Mouse (Mus musculus) G1E (cell line): ENCODE data around the gene Sox14. TPM values are rescaled to one million over a fixed set of nuclear protein-coding genes. Genes with fewer than 3 reads are reported as not detected.

Experiments
- ATAC-seq: 2 replicates; pipeline ENCODE4 v1.8.0; 2016; ENCODE audit warnings: mild to moderate bottlenecking; ENCODE audit not compliant: insufficient number of reproducible peaks, poor library complexity, low FRiP score, severe bottlenecking; ENCODE audit errors: extremely low read depth
- DNase-seq: peaks from one replicate; pipeline ENCODE4 v3.0.0; 2012; ENCODE audit warnings: low spot score
- H3K27me3 ChIP-seq: 2 replicates; pipeline ENCODE4 v1.6.1; 2012; ENCODE audit warnings: mild to moderate bottlenecking, low read length, inconsistent platforms; ENCODE audit not compliant: insufficient read depth
- H3K36me3 ChIP-seq: replicated peaks from 2 replicates; pipeline ENCODE3; 2012; ENCODE audit warnings: mild to moderate bottlenecking, inconsistent platforms
- H3K4me1 ChIP-seq: 2 replicates; pipeline ENCODE4 v1.6.1; 2012; ENCODE audit warnings: low read depth, low read length, inconsistent platforms, mixed read lengths; ENCODE audit not compliant: insufficient read depth
- H3K4me3 ChIP-seq: 2 replicates; pipeline ENCODE4 v1.5.1; 2012; ENCODE audit warnings: low read depth, mild to moderate bottlenecking, inconsistent platforms, low read length, moderate library complexity, mixed read lengths
- H3K9me3 ChIP-seq: replicated peaks from 2 replicates; pipeline ENCODE4 v1.6.1; 2012; ENCODE audit warnings: inconsistent platforms
- CTCF ChIP-seq: IDR thresholded peaks from 2 replicates; pipeline ENCODE4 v1.5.1; 2012; ENCODE audit warnings: low read depth, low read length, inconsistent platforms, mixed read lengths
- POLR2AphosphoS5 ChIP-seq: IDR thresholded peaks from 2 replicates; pipeline ENCODE4 v1.6.1; 2012; ENCODE audit warnings: low read depth, low read length, inconsistent platforms; ENCODE audit not compliant: insufficient replicate concordance
- polyA plus RNA-seq: library from polyadenylated mRNA; stranded (reverse); fragments of >175 nt; gene quantifications from 2 replicates; pipeline ENCODE4 v1.2.3, GENCODE M21; 2012
- total RNA-seq, 2 experiments: library from RNA; stranded (forward) in 1 of 2; stranded (reverse) in 1 of 2; fragments of 200-1000 nt in 1 of 2; fragments of >200 nt in 1 of 2; fragmentation: Nextera tagmentation in 1 of 2; gene quantifications; 2 replicates each; pipeline ENCODE4 v1.2.3; 2014 to 2017

Gene Sox14
- total and polyA plus RNA-seq, 3 experiments: 3.2 TPM; not detected in 2

GRCm38 (mm10) chr9:99835624-99836430 lies 40.1 kb downstream of the Sox14 start:
- Histone ChIP-seq H3K36me3 (no peaks in the 10 kb centered on the region), H3K9me3 (peaks cover 43% of the 10 kb centered on the region), H3K4me3 (no peak overlapping the region), H3K4me1 (no peaks in the 10 kb centered on the region), H3K27me3 (no peaks in the 10 kb centered on the region)
- ATAC-seq (no peak), DNase-seq (no peak)
- TF ChIP-seq CTCF (no peak), POLR2AphosphoS5 (no peak)

Other genes with a start within 250 kb of the Sox14 start
- not detected in 2 replicates for gene Dzip1l, start 246.7 kb downstream of the Sox14 start, total RNA-seq (2014; fragmentation: Nextera tagmentation)
- 0.33 and 0.58 TPM in 2 replicates for gene Dzip1l, start 246.7 kb downstream of the Sox14 start, total RNA-seq (2017)
- not detected in 2 replicates for gene Dzip1l, start 246.7 kb downstream of the Sox14 start, polyA plus RNA-seq
- gene Cldn18, start 158.9 kb downstream of the Sox14 start, total RNA-seq (2014; fragmentation: Nextera tagmentation): not detected in 2 replicates
- 0.27 TPM in 1 of 2 replicates, not detected in the other for gene Cldn18, start 158.9 kb downstream of the Sox14 start, total RNA-seq (2017)
- not detected in 2 replicates for gene Cldn18, start 158.9 kb downstream of the Sox14 start, polyA plus RNA-seq